Mouse (Mus musculus): ENCODE measurements around the gene Cracr2a. TPM values are rescaled to one million over a fixed set of nuclear protein-coding genes. Genes with fewer than 3 reads are reported as not detected.

Cracr2a gene
- total RNA-seq, 2 experiments from 2014 or later = 0.31 to 0.35 TPM

GRCm38 (mm10) chr6:127617258-127618025, 56.3 kb downstream of the Cracr2a start:
- intact Hi-C loops (cut with DNase I) = no loop called here
- DNase-seq = no peak

GRCm38 (mm10) chr6:127618686-127619085, 57.5 kb downstream of the Cracr2a start:
- DNase-seq = no peak
- intact Hi-C loops (cut with DNase I) = no loop called here

- intact Hi-C loops (cut with DNase I) = loop anchor here (2.0 kb wide), 1 partner anchor 82 kb away; no protein-coding TSS in a partner anchor
- no peak for DNase-seq
Measured at GRCm38 (mm10) chr6:127625135-127625534, 64.0 kb downstream of the Cracr2a start.

- DNase-seq = no peak
- intact Hi-C loops (cut with DNase I) = loop anchor here (2.0 kb wide), 1 partner anchor 293 kb away; no protein-coding TSS in a partner anchor
Measured at GRCm38 (mm10) chr6:127627453-127627852, 66.3 kb downstream of the Cracr2a start.

GRCm38 (mm10) chr6:127629249-127629648, 68.1 kb downstream of the Cracr2a start:
- no peak for DNase-seq
- intact Hi-C loops (cut with DNase I) = no loop called here

- intact Hi-C loops (cut with DNase I) = no loop called here
- no peak for DNase-seq
Measured at GRCm38 (mm10) chr6:127634858-127635257, 73.7 kb downstream of the Cracr2a start.

- DNase-seq = no peak
- intact Hi-C loops (cut with DNase I) = no loop called here
Measured at GRCm38 (mm10) chr6:127635462-127636189, 74.5 kb downstream of the Cracr2a start.

GRCm38 (mm10) chr6:127641077-127641801, 80.1 kb downstream of the Cracr2a start:
- no peak for DNase-seq
- intact Hi-C loops (cut with DNase I) = no loop called here

- no peak for DNase-seq
- intact Hi-C loops (cut with DNase I) = no loop called here
Measured at GRCm38 (mm10) chr6:127655988-127656387, 94.8 kb downstream of the Cracr2a start.

- no peak for DNase-seq
- intact Hi-C loops (cut with DNase I) = no loop called here
Measured at GRCm38 (mm10) chr6:127657152-127657551, 96.0 kb downstream of the Cracr2a start.

GRCm38 (mm10) chr6:127659472-127659871, 98.3 kb downstream of the Cracr2a start:
- DNase-seq = no peak
- intact Hi-C loops (cut with DNase I) = no loop called here

GRCm38 (mm10) chr6:127659966-127660365, 98.8 kb downstream of the Cracr2a start:
- DNase-seq = no peak
- intact Hi-C loops (cut with DNase I) = no loop called here

GRCm38 (mm10) chr6:127661717-127662292, 100.7 kb downstream of the Cracr2a start:
- intact Hi-C loops (cut with DNase I) = no loop called here

GRCm38 (mm10) chr6:127663263-127663662, 102.1 kb downstream of the Cracr2a start:
- DNase-seq = no peak
- intact Hi-C loops (cut with DNase I) = no loop called here

More at GRCm38 (mm10) chr6:127661717-127662292, 100.7 kb downstream of the Cracr2a start:
- DNase-seq = no peak

GRCm38 (mm10) chr6:127669313-127669712, 108.2 kb downstream of the Cracr2a start:
- no peak for DNase-seq
- intact Hi-C loops (cut with DNase I) = no loop called here

GRCm38 (mm10) chr6:127670031-127670430, 108.9 kb downstream of the Cracr2a start:
- no peak for DNase-seq
- intact Hi-C loops (cut with DNase I) = no loop called here

GRCm38 (mm10) chr6:127672071-127672470, 110.9 kb downstream of the Cracr2a start:
- intact Hi-C loops (cut with DNase I) = no loop called here
- no peak for DNase-seq

- intact Hi-C loops (cut with DNase I) = loop anchor here (5.0 kb wide), 1 partner anchor 245 kb away; no protein-coding TSS in a partner anchor
- no peak for DNase-seq
Measured at GRCm38 (mm10) chr6:127676866-127677265, 115.7 kb downstream of the Cracr2a start.

GRCm38 (mm10) chr6:127678320-127678719, 117.2 kb downstream of the Cracr2a start:
- intact Hi-C loops (cut with DNase I) = loop anchor here (5.0 kb wide), 1 partner anchor 244 kb away; no protein-coding TSS in a partner anchor

GRCm38 (mm10) chr6:127678998-127679397, 117.9 kb downstream of the Cracr2a start:
- intact Hi-C loops (cut with DNase I) = loop anchor here (5.0 kb wide), 1 partner anchor 243 kb away; no protein-coding TSS in a partner anchor

More at GRCm38 (mm10) chr6:127678320-127678719, 117.2 kb downstream of the Cracr2a start:
- no peak for DNase-seq

More at GRCm38 (mm10) chr6:127678998-127679397, 117.9 kb downstream of the Cracr2a start:
- no peak for DNase-seq

All from gastrocnemius, postnatal 36 days (tissue).